Mouse (Mus musculus): ENCODE measurements around the gene Gcnt7. TPM values are rescaled to one million over a fixed set of nuclear protein-coding genes. Genes with fewer than 3 reads are reported as not detected.

Gcnt7 gene
- polyA plus RNA-seq, 1 experiment from 2014 or later, result 2.8 TPM

Other genes with a start within 250 kb of the Gcnt7 start
- 0.17 and 0.20 TPM in 2 replicates for gene Mc3r, start 210.1 kb downstream of the Gcnt7 start, polyA plus RNA-seq (2015; fragmentation: Nextera tagmentation; extraction: Ambion mirVana)
- gene Fam210b, start 113.0 kb downstream of the Gcnt7 start, polyA plus RNA-seq (2015; fragmentation: Nextera tagmentation; extraction: Ambion mirVana), result 77.9 and 93.9 TPM in 2 replicates
- gene Aurka, start 88.1 kb downstream of the Gcnt7 start, polyA plus RNA-seq (2015; fragmentation: Nextera tagmentation; extraction: Ambion mirVana), result 38.3 and 45.3 TPM in 2 replicates
- gene Cstf1, start 87.9 kb downstream of the Gcnt7 start, polyA plus RNA-seq (2015; fragmentation: Nextera tagmentation; extraction: Ambion mirVana), result 27.5 and 29.9 TPM in 2 replicates
- gene Cass4, start 64.8 kb downstream of the Gcnt7 start, polyA plus RNA-seq (2015; fragmentation: Nextera tagmentation; extraction: Ambion mirVana), result 0.13 and 0.19 TPM in 2 replicates
- gene Rtf2, start 18.0 kb downstream of the Gcnt7 start, polyA plus RNA-seq (2015; fragmentation: Nextera tagmentation; extraction: Ambion mirVana), result 108 and 112 TPM in 2 replicates
- gene Fam209, start 13.9 kb upstream of the Gcnt7 start, polyA plus RNA-seq (2015; fragmentation: Nextera tagmentation; extraction: Ambion mirVana), result 0.43 TPM in 1 of 2 replicates, not detected in the other
- gene Tfap2c, start 91.0 kb upstream of the Gcnt7 start, polyA plus RNA-seq (2015; fragmentation: Nextera tagmentation; extraction: Ambion mirVana), result 22.3 and 28.5 TPM in 2 replicates

All from forebrain, embryonic 16.5 days (tissue).